Mouse (Mus musculus): ENCODE measurements at regions not wholly inside any gene's neighbourhood (a gene's known extent, or its start where the extent isn't known, plus 50 kb on each side); places are given as distances from the start of the nearest gene placed in this dataset.

- ATAC-seq (replicated peaks; ENCODE audit: poor library complexity) = no peak
Observed at GRCm38 (mm10) chr5:148620895-148621786, 68.6 kb upstream of the Ubl3 start.

DNA sequence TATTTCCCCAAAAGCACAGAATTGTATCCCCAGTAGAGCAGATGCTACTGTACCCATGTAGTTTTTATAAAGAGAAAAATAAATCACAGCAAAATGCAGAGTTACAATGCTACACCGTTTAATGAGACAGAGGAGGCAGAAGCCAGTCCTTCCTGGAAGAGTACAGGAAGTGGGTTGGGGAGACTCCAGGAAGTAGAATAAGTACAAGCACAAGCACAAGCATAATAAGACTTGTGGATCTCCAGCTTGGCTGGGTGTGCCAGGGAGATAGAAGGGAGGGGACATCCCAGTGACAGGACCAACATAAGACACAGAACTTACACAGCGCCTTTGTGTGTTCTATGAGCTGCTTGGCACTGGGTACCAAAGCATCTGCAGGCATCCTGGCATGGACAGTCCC is 67.3 kb upstream of the Ubl3 start:
- no peak for ATAC-seq (replicated peaks; ENCODE audit: poor library complexity)

DNA sequence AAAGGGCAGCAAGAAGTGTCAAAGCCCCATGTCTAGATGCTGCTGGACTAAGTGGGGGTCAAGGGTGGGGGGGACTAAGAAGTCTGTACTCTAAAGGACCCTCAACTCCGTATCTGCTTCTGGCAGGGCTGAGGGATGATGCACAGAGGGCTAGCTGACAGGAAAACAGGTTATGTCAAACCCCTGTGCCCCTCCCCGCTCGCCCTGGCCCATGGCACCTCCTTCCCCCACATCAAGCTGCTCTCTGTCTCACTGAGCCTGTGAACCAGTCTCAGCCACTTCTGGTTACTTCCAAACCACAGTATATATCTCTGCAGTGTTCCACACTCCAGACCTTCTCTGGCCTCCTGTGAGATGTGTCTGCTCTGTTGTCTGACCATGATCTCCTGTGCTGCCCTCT is 63.8 kb upstream of the Ubl3 start:
- no peak for ATAC-seq (replicated peaks; ENCODE audit: poor library complexity)

GRCm38 (mm10) chr5:148615706-148616366 is 63.2 kb upstream of the Ubl3 start:
- no peak; the same call in 1 of the 2 replicates for ATAC-seq (replicated peaks; ENCODE audit: poor library complexity)

- no peak for ATAC-seq (replicated peaks; ENCODE audit: poor library complexity)
Observed at GRCm38 (mm10) chr5:148615117-148615516, 62.5 kb upstream of the Ubl3 start.

DNA sequence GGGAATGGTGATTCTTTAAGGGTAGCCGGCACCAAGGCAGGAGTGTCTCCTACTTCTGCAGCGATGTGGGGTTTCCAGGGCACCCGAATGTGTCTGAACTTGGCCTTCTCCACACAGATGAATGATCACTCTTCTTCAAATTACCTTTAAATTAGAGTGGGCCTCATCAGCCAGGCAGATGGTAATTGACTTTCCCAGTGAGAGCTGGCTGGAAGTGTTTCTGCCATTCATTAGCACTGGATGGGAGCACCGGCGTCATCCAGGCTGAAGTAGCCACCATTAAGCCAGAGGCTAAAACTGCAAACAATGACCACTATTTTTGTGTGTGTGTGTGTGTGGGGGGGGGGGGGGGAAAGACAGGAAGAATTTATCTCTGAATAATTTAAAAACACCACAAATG is 58.7 kb upstream of the Ubl3 start:
- ATAC-seq (replicated peaks; ENCODE audit: poor library complexity) = no peak

DNA sequence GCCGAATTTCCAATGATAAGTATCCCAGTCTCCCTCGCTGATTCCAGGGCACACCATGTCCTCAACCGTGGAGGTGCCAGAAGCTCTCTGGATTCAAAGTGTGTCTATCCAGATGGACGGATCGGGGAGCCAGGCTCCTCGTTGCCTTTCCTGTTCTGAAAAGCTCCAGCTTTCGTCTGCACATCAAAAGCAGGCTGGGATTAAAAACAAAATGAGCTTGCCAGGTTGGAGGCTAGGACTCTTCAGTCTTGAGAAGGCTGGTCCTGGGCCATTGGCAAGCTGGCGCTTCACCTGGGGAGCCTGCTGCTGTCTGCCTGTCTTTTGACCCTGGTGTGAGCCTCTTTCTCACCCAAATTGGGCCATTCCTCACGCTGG is 56.9 kb upstream of the Ubl3 start:
- ATAC-seq (replicated peaks; ENCODE audit: poor library complexity) = no peak

- no peak for ATAC-seq (replicated peaks; ENCODE audit: poor library complexity)
Observed at GRCm38 (mm10) chr5:148608857-148609505, 56.4 kb upstream of the Ubl3 start.

- ATAC-seq (replicated peaks; ENCODE audit: poor library complexity) = no peak
Observed at GRCm38 (mm10) chr5:148608178-148608577, 55.6 kb upstream of the Ubl3 start.

DNA sequence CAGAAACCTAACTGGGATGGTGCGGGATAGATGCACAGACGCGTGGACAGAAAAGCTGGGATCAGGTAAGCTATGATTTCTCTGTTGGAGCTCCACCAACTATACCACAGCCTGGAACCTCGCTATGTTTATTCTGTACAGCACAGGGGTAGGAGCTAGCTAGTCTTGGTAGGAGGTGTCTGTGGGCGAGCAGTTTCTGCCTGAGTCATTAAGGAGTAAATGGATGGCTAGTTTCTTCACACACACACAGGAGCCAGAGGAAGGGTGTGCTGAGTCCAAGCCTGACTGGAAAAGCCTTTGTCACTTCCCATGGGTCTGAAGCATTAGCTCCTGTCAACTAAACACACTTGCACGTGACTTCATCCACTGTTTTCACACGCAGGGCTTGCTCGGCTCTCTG is 53.1 kb upstream of the Ubl3 start:
- ATAC-seq (replicated peaks; ENCODE audit: poor library complexity) = no peak

All from megakaryocyte progenitor cell, adult 5-6 weeks (primary cell).